Mouse (Mus musculus) ES-E14 (cell line): ENCODE measurements around the gene Atp8b4. TPM values are rescaled to one million over a fixed set of nuclear protein-coding genes. Genes with fewer than 3 reads are reported as not detected.

ENCODE experiments used
- DNase-seq: peaks from one replicate; pipeline ENCODE4 v3.0.0-alpha.2; 2013; ENCODE audit warnings: low read depth, low spot score
- H3K27ac ChIP-seq: 2 replicates; pipeline ENCODE4 v1.5.1; 2012; ENCODE audit warnings: low read depth, mild to moderate bottlenecking, low read length, moderate library complexity, mixed read lengths; ENCODE audit not compliant: poor library complexity, insufficient read depth, severe bottlenecking
- H3K36me3 ChIP-seq: 2 replicates; pipeline ENCODE4 v1.6.1; 2012; ENCODE audit warnings: mild to moderate bottlenecking, low read length, moderate library complexity, mixed read lengths; ENCODE audit not compliant: control insufficient read depth, poor library complexity, insufficient read depth, severe bottlenecking
- H3K4me1 ChIP-seq, 2 experiments: fragments of 150-350 bp in 1 of 2; sonication (generic) in 1 of 2; 2 replicates each; pipeline ENCODE4 v1.6.1; 2012; ENCODE audit warnings: low read length in 2 of 2, mild to moderate bottlenecking in 1 of 2, mixed read lengths in 1 of 2; ENCODE audit not compliant: control insufficient read depth in 2 of 2, insufficient read depth in 2 of 2, poor library complexity in 1 of 2
- H3K4me3 ChIP-seq, 2 experiments: fragments of 150-350 bp in 1 of 2; sonication (generic) in 1 of 2; 2 replicates each; pipeline ENCODE4 v1.5.1; 2012; ENCODE audit warnings: low read length in 2 of 2, low read depth in 1 of 2, mild to moderate bottlenecking in 1 of 2, mixed read lengths in 1 of 2; ENCODE audit not compliant: insufficient read depth in 1 of 2, poor library complexity in 1 of 2, severe bottlenecking in 1 of 2
- H3K9ac ChIP-seq: 2 replicates; pipeline ENCODE4 v1.6.1; 2012; ENCODE audit warnings: low read depth, mild to moderate bottlenecking, low read length, mixed read lengths; ENCODE audit not compliant: poor library complexity, insufficient read depth, severe bottlenecking
- H3K9me3 ChIP-seq: fragments of 150-350 bp; sonication (generic); 2 replicates; pipeline ENCODE4 v1.6.1; 2012; ENCODE audit warnings: low read depth, mild to moderate bottlenecking, low read length; ENCODE audit not compliant: control insufficient read depth, insufficient read depth
- CHD2 ChIP-seq: IDR thresholded peaks from 2 replicates; pipeline ENCODE4 v1.6.1; 2014; ENCODE audit warnings: mild to moderate bottlenecking, low read depth, low read length, inconsistent platforms
- HCFC1 ChIP-seq: IDR thresholded peaks from 2 replicates; pipeline ENCODE4 v1.6.1; 2012; ENCODE audit warnings: low read length, inconsistent platforms, borderline replicate concordance; ENCODE audit not compliant: insufficient read depth
- MAFK ChIP-seq: IDR thresholded peaks from 2 replicates; pipeline ENCODE4 v1.6.1; 2014; ENCODE audit warnings: mild to moderate bottlenecking, low read depth, low read length, inconsistent platforms; ENCODE audit not compliant: insufficient read depth
- ZC3H11A ChIP-seq: IDR thresholded peaks from 2 replicates; pipeline ENCODE4 v1.6.1; 2012; ENCODE audit warnings: low read depth, mild to moderate bottlenecking, inconsistent platforms, low read length, borderline replicate concordance
- ZNF384 ChIP-seq: IDR thresholded peaks from 2 replicates; pipeline ENCODE4 v1.6.1; 2012; ENCODE audit warnings: low read depth, low read length, inconsistent platforms
- in situ Hi-C, 2 experiments: fragments of 600-800 bp; cut with MboI; formaldehyde crosslinking; loops; one replicate each; pipeline ENCODE4 v1.15.1; 2025; ENCODE audit warnings: low sequenced_read_pairs in 2 of 2, inconsistent platforms in 1 of 2; ENCODE audit not compliant: unreplicated experiment in 2 of 2
- total RNA-seq: library from RNA; depleted of rRNA; stranded (reverse); fragments of 300-350 nt; gene quantifications from 2 replicates; pipeline ENCODE4 v1.2.3, GENCODE M21; 2012

The Atp8b4 gene
- total RNA-seq, 1 experiment = 0.27 TPM

DNA sequence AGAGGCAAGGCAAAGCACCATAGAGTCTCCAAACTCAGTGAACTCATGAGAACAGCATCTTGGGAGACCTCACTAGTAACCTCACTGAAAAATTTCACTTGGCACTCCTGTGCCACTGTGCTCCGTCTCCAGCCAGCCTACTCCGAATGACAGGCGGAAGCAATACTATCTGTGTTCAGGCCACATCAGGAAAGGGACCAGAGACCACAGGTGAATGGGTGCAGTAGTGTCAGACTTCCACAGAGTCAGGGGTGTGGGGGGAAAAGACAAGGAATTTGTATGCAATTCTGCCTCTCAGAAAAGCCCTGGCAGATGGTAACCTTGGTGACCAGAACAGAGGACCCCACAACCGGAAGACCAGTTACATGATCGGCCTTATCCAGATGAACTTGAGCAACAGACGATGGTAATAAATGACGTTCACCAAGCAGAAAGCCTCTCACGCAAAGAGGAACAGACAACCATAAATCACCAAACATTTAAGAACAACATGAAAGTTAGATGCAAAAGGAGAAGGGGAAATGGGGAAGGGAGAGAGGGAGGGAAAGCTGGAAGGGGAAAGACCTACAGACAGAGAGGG is 112.9 kb downstream of the Atp8b4 start:
- no peaks in the 10 kb centered on the region for H3K36me3 ChIP-seq
- no peak overlapping the region for H3K9ac ChIP-seq
- no peaks in the 10 kb centered on the region for H3K4me1 ChIP-seq
- TF ChIP-seq MAFK (no peak), CHD2 (no peak), ZC3H11A (no peak), ZNF384 (no peak), HCFC1 (no peak)
- no peak overlapping the region for H3K4me3 ChIP-seq
- DNase-seq = no peak
- in situ Hi-C loops = no loop called here
- H3K27ac ChIP-seq = no peak overlapping the region
- no peaks in the 10 kb centered on the region for H3K9me3 ChIP-seq

DNA sequence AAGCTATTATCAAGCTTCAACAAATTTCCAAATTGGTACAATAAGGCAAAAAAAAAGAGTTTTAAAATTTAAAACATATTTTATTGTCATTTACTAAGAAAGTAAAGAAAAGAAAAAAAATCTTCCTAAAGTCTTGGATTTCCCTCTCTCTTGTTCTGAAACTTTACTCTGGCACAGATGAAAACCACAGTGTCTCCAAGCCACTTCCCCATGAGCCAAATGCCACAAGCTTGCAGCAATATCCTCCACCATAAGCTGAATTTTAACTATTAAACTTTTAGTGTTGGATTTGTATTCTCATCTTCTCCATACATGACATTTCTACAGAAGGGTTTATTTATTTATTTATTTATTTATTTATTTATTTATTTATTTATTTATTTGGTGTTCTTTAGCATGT is 114.4 kb downstream of the Atp8b4 start:
- DNase-seq = no peak
- Histone ChIP-seq H3K9ac (no peak overlapping the region), H3K9me3 (no peaks in the 10 kb centered on the region), H3K4me1 (no peaks in the 10 kb centered on the region), H3K36me3 (no peaks in the 10 kb centered on the region), H3K4me3 (no peak overlapping the region), H3K27ac (no peak overlapping the region)
- in situ Hi-C loops = no loop called here
- no peak for TF ChIP-seq CHD2

DNA sequence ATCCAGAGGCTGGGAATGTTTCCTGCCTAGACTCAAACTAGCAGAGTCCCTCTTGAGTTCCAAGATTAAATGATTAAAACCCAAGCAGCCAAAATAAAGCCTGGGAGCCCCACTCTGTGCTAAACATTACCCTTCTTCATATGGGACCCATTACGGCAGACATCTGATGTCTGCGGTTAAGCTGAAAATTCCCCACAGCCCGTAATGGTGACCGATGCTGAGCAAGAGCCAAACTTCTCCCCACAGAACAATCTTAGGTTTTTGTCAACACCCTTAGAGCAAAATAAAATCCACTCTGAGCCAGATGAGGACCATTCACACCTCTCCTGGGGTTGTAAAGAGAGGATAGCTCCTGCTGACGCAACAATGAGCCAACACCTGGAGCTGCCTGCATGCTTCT is 120.2 kb downstream of the Atp8b4 start:
- H3K4me3 ChIP-seq = no peak overlapping the region
- H3K9me3 ChIP-seq = no peaks in the 10 kb centered on the region
- DNase-seq = no peak
- H3K4me1 ChIP-seq = no peaks in the 10 kb centered on the region
- H3K36me3 ChIP-seq = no peaks in the 10 kb centered on the region
- H3K9ac ChIP-seq = no peak overlapping the region
- no peak overlapping the region for H3K27ac ChIP-seq
- TF ChIP-seq HCFC1 = no peak
- in situ Hi-C loops = no loop called here

DNA sequence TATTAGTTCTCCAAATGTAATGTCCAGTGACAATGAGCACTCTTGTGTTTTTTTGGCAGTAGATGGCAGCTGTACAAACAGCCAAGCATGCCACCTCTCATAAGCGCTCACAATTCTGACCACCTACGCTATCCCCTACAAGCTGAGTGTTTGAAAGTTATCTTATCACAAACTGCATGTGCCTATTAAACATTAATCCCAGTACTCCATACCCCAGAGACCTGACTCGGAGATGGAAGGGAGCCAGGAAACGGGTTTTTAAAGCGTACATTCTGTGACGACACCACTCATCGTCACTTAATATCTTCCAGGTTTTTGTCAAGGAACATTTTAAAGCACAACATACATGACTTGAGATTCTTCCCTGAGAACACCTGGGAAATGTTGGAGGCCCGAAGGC is 128.8 kb downstream of the Atp8b4 start:
- TF ChIP-seq HCFC1 (no peak), ZNF384 (no peak), ZC3H11A (no peak), MAFK (no peak), CHD2 (no peak)

DNA sequence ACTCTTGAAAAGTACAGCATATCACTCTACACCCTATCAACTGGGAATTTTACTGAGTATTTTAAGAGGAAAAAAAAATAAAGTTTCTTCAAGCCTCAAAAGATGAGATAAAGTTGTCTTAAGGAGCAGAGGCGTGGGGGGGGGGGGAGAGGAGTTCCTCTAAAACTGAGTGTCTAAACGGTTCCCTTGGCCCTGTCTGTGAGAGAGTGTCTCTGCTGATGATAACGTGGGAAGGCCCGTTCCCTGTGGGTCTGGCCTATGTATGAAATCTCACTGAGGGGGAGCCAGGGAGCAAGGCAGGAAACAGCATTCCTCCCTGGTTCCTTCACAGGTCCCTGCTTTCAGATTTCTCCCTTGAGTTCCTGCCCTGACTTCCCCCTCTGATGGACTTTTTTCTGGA is 130.7 kb downstream of the Atp8b4 start:
- TF ChIP-seq HCFC1 (no peak), ZNF384 (no peak), MAFK (no peak), CHD2 (no peak), ZC3H11A (no peak)
- H3K9ac ChIP-seq = no peak overlapping the region
- no peaks in the 10 kb centered on the region for H3K9me3 ChIP-seq
- H3K27ac ChIP-seq = no peak overlapping the region
- H3K36me3 ChIP-seq = no peaks in the 10 kb centered on the region
- in situ Hi-C loops = no loop called here
- DNase-seq = no peak
- H3K4me1 ChIP-seq = no peaks in the 10 kb centered on the region
- H3K4me3 ChIP-seq = no peak overlapping the region

More for the DNA sequence above, 128.8 kb downstream of the Atp8b4 start:
- no peak for DNase-seq
- no peak overlapping the region for H3K4me3 ChIP-seq
- no peaks in the 10 kb centered on the region for H3K36me3 ChIP-seq
- H3K9me3 ChIP-seq = no peaks in the 10 kb centered on the region
- in situ Hi-C loops = no loop called here
- H3K4me1 ChIP-seq = no peaks in the 10 kb centered on the region
- no peak overlapping the region for H3K9ac ChIP-seq
- no peak overlapping the region for H3K27ac ChIP-seq
